Mouse (Mus musculus) forebrain, postnatal 0 days (tissue): Measurements from ENCODE around the gene Gcnt1. TPM values are rescaled to one million over a fixed set of nuclear protein-coding genes. Genes with fewer than 3 reads are reported as not detected.

ENCODE experiments used
- ATAC-seq: fragments of 200-750 bp; cut with Nextera tagmentation; 2 replicates; pipeline ENCODE4 v1.8.0; 2017; ENCODE audit warnings: mild to moderate bottlenecking, moderate library complexity
- DNase-seq: peaks from one replicate; pipeline ENCODE4 v3.0.0-alpha.2; 2015
- H3K27ac ChIP-seq: fragments of 300-500 bp; sonication (generic); 2 replicates; pipeline ENCODE4 v1.5.1; 2014; ENCODE audit warnings: low read depth, mild to moderate bottlenecking, antibody characterized with exemption, low read length, moderate library complexity, mixed read lengths
- H3K27me3 ChIP-seq: fragments of 300-500 bp; sonication (generic); 2 replicates; pipeline ENCODE4 v1.6.1; 2014; ENCODE audit warnings: mild to moderate bottlenecking, low read length, mixed read lengths; ENCODE audit not compliant: insufficient read depth
- H3K36me3 ChIP-seq: fragments of 300-500 bp; sonication (generic); 2 replicates; pipeline ENCODE4 v1.6.1; 2014; ENCODE audit warnings: mild to moderate bottlenecking, moderate library complexity; ENCODE audit not compliant: insufficient read depth
- H3K4me1 ChIP-seq: fragments of 300-500 bp; sonication (generic); 2 replicates; pipeline ENCODE4 v1.6.1; 2014; ENCODE audit warnings: antibody characterized with exemption; ENCODE audit not compliant: insufficient read depth
- H3K4me2 ChIP-seq: fragments of 300-500 bp; sonication (generic); 2 replicates; pipeline ENCODE4 v1.6.1; 2014; ENCODE audit warnings: low read depth, mild to moderate bottlenecking, moderate library complexity
- H3K4me3 ChIP-seq: fragments of 300-500 bp; sonication (generic); 2 replicates; pipeline ENCODE4 v1.5.1; 2014; ENCODE audit warnings: low read depth, low read length, mixed read lengths
- H3K9ac ChIP-seq: fragments of 300-500 bp; sonication (generic); 2 replicates; pipeline ENCODE4 v1.6.1; 2014; ENCODE audit warnings: mild to moderate bottlenecking
- H3K9me3 ChIP-seq: fragments of 300-500 bp; sonication (generic); 2 replicates; pipeline ENCODE4 v1.6.1; 2016; ENCODE audit warnings: low read length
- CTCF ChIP-seq: sonication (generic); IDR thresholded peaks from 2 replicates; pipeline ENCODE4 v1.5.1; 2016; ENCODE audit warnings: antibody characterized with exemption, control low read depth, low read depth
- WGBS: fragments of 180-500 bp; shearing (Covaris S2); extraction: QIAGEN DNeasy Blood & Tissue Kit; methylation state at CpG from one replicate; pipeline ENCODE4 v1.1.7; 2014; 5-methylcytosine and 5-hydroxymethylcytosine counted together
- polyA plus RNA-seq: library from polyadenylated mRNA; unstranded; fragments of >200 nt; fragmentation: Nextera tagmentation; extraction: Ambion mirVana; gene quantifications from 2 replicates; pipeline ENCODE4 v1.2.1, GENCODE M21; 2015
- total RNA-seq: library from RNA; depleted of rRNA; stranded (reverse); fragments of >200 nt; gene quantifications from 2 replicates; pipeline ENCODE4 v1.2.3, GENCODE M21; 2014

The Gcnt1 gene
- total and polyA plus RNA-seq, 2 experiments from 2014 or later: 0.84 to 2.7 TPM

- Histone ChIP-seq H3K4me1 (no peaks in the 10 kb centered on the region), H3K4me3 (no peak overlapping the region), H3K9ac (no peak overlapping the region), H3K9me3 (no peaks in the 10 kb centered on the region), H3K27ac (no peak overlapping the region), H3K27me3 (no peaks in the 10 kb centered on the region), H3K4me2 (no peak overlapping the region), H3K36me3 (peaks cover 21% of the 10 kb centered on the region)
- TF ChIP-seq CTCF: no peak
- whole genome bisulfite sequencing: 89% methylated on average over 4 of the region's 4 CpGs
- ATAC-seq (no peak), DNase-seq (no peak)
These were observed 30.5 kb upstream of the Gcnt1 start for GRCm38 (mm10) chr19:17403175-17403574.

- Histone ChIP-seq H3K4me2 (no peak overlapping the region), H3K4me1 (no peaks in the 10 kb centered on the region), H3K27me3 (no peaks in the 10 kb centered on the region), H3K36me3 (peaks cover 28% of the 10 kb centered on the region), H3K9ac (no peak overlapping the region), H3K27ac (no peak overlapping the region), H3K4me3 (no peak overlapping the region), H3K9me3 (no peaks in the 10 kb centered on the region)
- no peak for TF ChIP-seq CTCF
- ATAC-seq: no peak
- no peak for DNase-seq
- WGBS: 92% methylated on average over 4 of the region's 4 CpGs
These were observed 27.9 kb upstream of the Gcnt1 start for GRCm38 (mm10) chr19:17400571-17400970.

- Histone ChIP-seq H3K4me1 (peaks cover 4% of the 10 kb centered on the region; the same call in 1 of the 2 replicates), H3K4me3 (no peak overlapping the region)
- WGBS: 85% methylated on average over 4 of the region's 4 CpGs
These were observed 27.3 kb upstream of the Gcnt1 start for GRCm38 (mm10) chr19:17399965-17400364.

GRCm38 (mm10) chr19:17397922-17398321, 25.3 kb upstream of the Gcnt1 start:
- no peak for TF ChIP-seq CTCF
- no peak overlapping the region for H3K4me2 ChIP-seq
- H3K4me3 ChIP-seq: no peak overlapping the region
- DNase-seq: no peak
- no peak overlapping the region for H3K27ac ChIP-seq
- no peak overlapping the region for H3K9ac ChIP-seq
- H3K9me3 ChIP-seq: no peaks in the 10 kb centered on the region
- peaks cover 28% of the 10 kb centered on the region for H3K36me3 ChIP-seq
- H3K4me1 ChIP-seq: peaks cover 7% of the 10 kb centered on the region; the same call in 1 of the 2 replicates
- no peak for ATAC-seq
- H3K27me3 ChIP-seq: no peaks in the 10 kb centered on the region
- 77% methylated on average over 5 of the region's 5 CpGs for WGBS

More at GRCm38 (mm10) chr19:17399965-17400364, 27.3 kb upstream of the Gcnt1 start:
- no peak for ATAC-seq
- Histone ChIP-seq H3K9me3 (no peaks in the 10 kb centered on the region), H3K27me3 (no peaks in the 10 kb centered on the region), H3K4me2 (no peak overlapping the region), H3K27ac (no peak overlapping the region), H3K9ac (no peak overlapping the region), H3K36me3 (peaks cover 28% of the 10 kb centered on the region)
- no peak for TF ChIP-seq CTCF
- no peak for DNase-seq

- 89% methylated on average over 4 of the region's 4 CpGs for WGBS
- H3K36me3 ChIP-seq: peaks cover 28% of the 10 kb centered on the region
These were observed 24.2 kb upstream of the Gcnt1 start for GRCm38 (mm10) chr19:17396802-17397201.

GRCm38 (mm10) chr19:17393841-17394591, 21.4 kb upstream of the Gcnt1 start, which contains the start of gene Rfk:
Gene Rfk (plus strand): TSS chr19:17394043.
- DNase-seq: peak; percentile 86
- H3K9me3 ChIP-seq: no peaks in the 10 kb centered on the region
- H3K9ac ChIP-seq: peak within 1 kb of the TSS; percentile 88
- H3K27me3 ChIP-seq: no peaks in the 10 kb centered on the region
- H3K4me2 ChIP-seq: peak within 1 kb of the TSS; percentile 71
- H3K4me1 ChIP-seq: peaks cover 7% of the 10 kb centered on the region; the same call in 1 of the 2 replicates
- H3K27ac ChIP-seq: peak within 1 kb of the TSS; percentile 75
- ATAC-seq: peak; percentile 95
- H3K36me3 ChIP-seq: peaks cover 14% of the 10 kb centered on the region; the same call in 1 of the 2 replicates
- TF ChIP-seq CTCF: no peak
- WGBS: 4% methylated on average over 80 of the region's 83 CpGs
- peak within 1 kb of the TSS; percentile 93 for H3K4me3 ChIP-seq

More at GRCm38 (mm10) chr19:17396802-17397201, 24.2 kb upstream of the Gcnt1 start:
- Histone ChIP-seq H3K4me2 (no peak overlapping the region), H3K4me3 (no peak overlapping the region), H3K9ac (no peak overlapping the region), H3K27me3 (no peaks in the 10 kb centered on the region), H3K4me1 (peaks cover 7% of the 10 kb centered on the region; the same call in 1 of the 2 replicates), H3K9me3 (no peaks in the 10 kb centered on the region), H3K27ac (no peak overlapping the region)
- TF ChIP-seq CTCF: no peak
- ATAC-seq (no peak), DNase-seq (no peak)

GRCm38 (mm10) chr19:17392866-17393265, 20.2 kb upstream of the Gcnt1 start:
- Histone ChIP-seq H3K27me3 (no peaks in the 10 kb centered on the region), H3K4me2 (no peak overlapping the region), H3K36me3 (peaks cover 4% of the 10 kb centered on the region; the same call in 1 of the 2 replicates), H3K9me3 (no peaks in the 10 kb centered on the region), H3K9ac (no peak overlapping the region), H3K4me1 (peaks cover 7% of the 10 kb centered on the region; the same call in 1 of the 2 replicates), H3K27ac (no peak overlapping the region), H3K4me3 (no peak overlapping the region)
- DNase-seq: no peak
- WGBS: 21% methylated on average over 3 of the region's 3 CpGs
- no peak for TF ChIP-seq CTCF
- ATAC-seq: no peak
